Mouse (Mus musculus): ENCODE results near the gene Pih1h3b. TPM values are rescaled to one million over a fixed set of nuclear protein-coding genes. Genes with fewer than 3 reads are reported as not detected.
A peak's percentile ranks its signal among the peaks of the same experiment; 100 is the strongest.

Pih1h3b gene
- total RNA-seq (2015) (not detected in 2 replicates), total RNA-seq (2017) (not detected in 2 replicates)

GRCm38 (mm10) chrX:140062135-140062975 is at the start of gene Pih1h3b, which contains the start of gene Nup62cl:
TSS of gene Pih1h3b (plus strand) at chrX:140062879.
TSS of gene Nup62cl (minus strand) at chrX:140062712.
- peak; percentile 82 for ATAC-seq (ENCODE audit: poor library complexity, severe bottlenecking)

GRCm38 (mm10) chrX:140060886-140061874 is 1.5 kb upstream of the Pih1h3b start:
- no peak for ATAC-seq (ENCODE audit: poor library complexity, severe bottlenecking)

GRCm38 (mm10) chrX:140082535-140082934 is 19.9 kb downstream of the Pih1h3b start:
- ATAC-seq (ENCODE audit: poor library complexity, severe bottlenecking): no peak

DNA sequence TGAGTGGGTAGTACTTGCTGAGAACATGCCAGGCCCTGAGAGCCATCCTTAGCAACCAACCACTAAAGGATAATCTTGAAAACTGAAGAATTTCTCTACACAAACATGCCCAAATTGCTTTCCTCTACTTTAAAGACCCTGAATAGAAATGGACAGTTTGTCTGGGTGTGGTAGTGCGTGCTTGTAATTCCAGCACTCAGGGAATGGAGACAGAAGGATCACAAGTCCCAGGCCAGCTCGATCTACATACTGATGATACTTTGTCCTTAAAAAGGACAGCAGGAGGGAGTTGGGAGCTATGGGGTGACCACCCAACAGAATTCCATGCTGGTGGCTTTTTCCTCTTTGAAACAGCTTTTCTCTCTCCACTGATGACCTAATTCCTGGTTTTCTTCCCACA is 31.4 kb downstream of the Pih1h3b start:
- no peak for ATAC-seq (ENCODE audit: poor library complexity, severe bottlenecking)

Other genes with a start within 250 kb of the Pih1h3b start
- 0.14 and 0.49 TPM in 2 replicates for gene Morc4, start 191.2 kb upstream of the Pih1h3b start, total RNA-seq (2015)
- 0.04 TPM in 1 of 2 replicates, not detected in the other for gene Morc4, start 191.2 kb upstream of the Pih1h3b start, total RNA-seq (2017)
- gene Rbm41, start 64.3 kb upstream of the Pih1h3b start, total RNA-seq (2015): 7.1 and 11.0 TPM in 2 replicates
- gene Rbm41, start 64.3 kb upstream of the Pih1h3b start, total RNA-seq (2017): 11.5 and 11.8 TPM in 2 replicates
- gene Nup62cl, start 167 bp upstream of the Pih1h3b start, total RNA-seq (2015): 0.23 TPM in 1 of 2 replicates, not detected in the other
- not detected in 2 replicates for gene Nup62cl, start 167 bp upstream of the Pih1h3b start, total RNA-seq (2017)